Mouse (Mus musculus) myocyte (in vitro differentiated cells): ENCODE results near the gene Lpp.

ENCODE experiments used
- CEBPB ChIP-seq: IDR thresholded peaks from 2 replicates; pipeline ENCODE4 v1.6.1; 2011; ENCODE audit warnings: mild to moderate bottlenecking, moderate library complexity; ENCODE audit not compliant: poor library complexity, insufficient read depth, severe bottlenecking
- MAX ChIP-seq: IDR thresholded peaks from one replicate; pipeline ENCODE4 v1.6.1; 2011; ENCODE audit warnings: low read depth, mild to moderate bottlenecking, control low read depth
- POLR2A ChIP-seq: IDR thresholded peaks from one replicate; pipeline ENCODE4 v1.6.1; 2011; ENCODE audit warnings: low read depth, mild to moderate bottlenecking, control low read depth, moderate library complexity; ENCODE audit not compliant: insufficient read length
- REST ChIP-seq: IDR thresholded peaks from one replicate; pipeline ENCODE4 v1.6.1; 2011; ENCODE audit warnings: mild to moderate bottlenecking, control low read depth, moderate library complexity; ENCODE audit not compliant: insufficient read depth, insufficient read length

GRCm38 (mm10) chr16:25041165-25041564 is 647.9 kb downstream of the Lpp start:
- TF ChIP-seq POLR2A (no peak), CEBPB (no peak), MAX (no peak), REST (no peak)
